Mouse (Mus musculus) retina, postnatal 1 day (tissue): ENCODE results near the gene Frs2.
A peak's percentile ranks its signal among the peaks of the same experiment; 100 is the strongest.

Experiments
- DNase-seq: peaks from one replicate; pipeline ENCODE4 v3.0.0-alpha.2; 2012

Frs2 gene

GRCm38 (mm10) chr10:117148361-117149003 is at the start of gene Frs2:
Gene Frs2, minus strand, starts transcription at chr10:117148534.
- peak; percentile 97 for DNase-seq

GRCm38 (mm10) chr10:117196696-117197095 is 48.4 kb upstream of the Frs2 start:
- DNase-seq, result peak; percentile 66

DNA sequence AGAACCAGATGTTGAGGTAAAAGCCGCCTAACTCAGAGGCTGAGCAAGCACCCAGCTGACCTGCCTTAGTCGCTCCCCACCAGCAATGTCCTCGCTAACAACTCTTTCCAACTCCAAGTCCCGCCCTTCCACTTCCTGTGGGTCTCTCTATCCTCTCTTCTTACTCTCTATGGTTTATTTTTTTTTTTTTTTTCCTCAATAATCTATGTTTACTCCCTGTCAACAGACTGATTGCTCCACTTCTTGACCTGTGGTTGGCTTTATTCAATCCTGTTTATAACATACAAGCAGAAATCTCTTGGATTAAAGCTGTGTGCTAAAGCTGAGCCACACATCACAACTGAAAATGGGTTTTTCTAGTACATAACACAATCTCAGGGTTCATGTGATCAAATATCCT is 47.4 kb upstream of the Frs2 start:
- no peak for DNase-seq

GRCm38 (mm10) chr10:117195005-117195404 is 46.7 kb upstream of the Frs2 start:
- DNase-seq, result no peak

DNA sequence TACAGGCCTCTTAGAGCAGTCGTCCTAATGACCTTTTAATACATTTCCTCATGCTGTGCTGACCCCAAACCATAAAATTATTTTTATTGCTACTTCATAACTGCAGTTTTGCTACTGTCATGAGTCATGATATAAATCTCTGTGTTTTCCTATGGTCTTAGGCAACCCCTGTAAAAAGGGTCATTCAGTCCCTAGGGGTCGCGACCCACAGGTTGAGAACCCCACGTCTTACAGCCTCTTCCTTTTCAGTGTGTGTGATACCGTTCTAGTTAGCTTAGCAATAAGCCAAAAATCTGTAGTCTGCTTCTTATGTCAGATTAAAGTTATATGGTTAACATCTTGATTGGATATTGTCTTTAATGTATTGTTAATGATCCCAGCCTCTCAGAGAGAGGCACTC is 45.0 kb upstream of the Frs2 start:
- DNase-seq, result no peak

GRCm38 (mm10) chr10:117185399-117186089 is 37.2 kb upstream of the Frs2 start:
- no peak for DNase-seq

GRCm38 (mm10) chr10:117181098-117181497 is 32.8 kb upstream of the Frs2 start:
- no peak for DNase-seq

DNA sequence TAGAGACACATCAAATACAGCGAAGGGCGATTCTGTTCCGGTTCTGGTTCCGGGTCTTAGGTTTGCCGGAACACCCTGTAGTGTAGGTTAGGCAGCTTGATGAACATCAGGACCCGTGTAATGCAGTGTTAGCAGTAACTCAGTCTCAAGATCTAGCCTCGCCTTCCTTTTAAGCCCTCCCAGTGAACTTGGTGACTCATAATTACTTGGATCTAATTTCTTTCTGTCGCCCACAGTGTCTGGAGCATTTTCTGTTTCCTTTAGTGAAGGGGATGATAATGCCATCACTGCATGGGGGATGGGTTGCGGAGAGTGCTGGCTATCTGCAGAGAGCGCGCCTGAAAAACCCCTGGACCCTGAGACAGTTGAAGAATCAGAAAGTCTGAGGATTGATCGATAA is 26.3 kb upstream of the Frs2 start:
- no peak for DNase-seq

- DNase-seq, result no peak
These were observed 25.5 kb upstream of the Frs2 start for GRCm38 (mm10) chr10:117173566-117174438.

- DNase-seq, result no peak
These were observed 24.8 kb upstream of the Frs2 start for GRCm38 (mm10) chr10:117173111-117173510.

DNA sequence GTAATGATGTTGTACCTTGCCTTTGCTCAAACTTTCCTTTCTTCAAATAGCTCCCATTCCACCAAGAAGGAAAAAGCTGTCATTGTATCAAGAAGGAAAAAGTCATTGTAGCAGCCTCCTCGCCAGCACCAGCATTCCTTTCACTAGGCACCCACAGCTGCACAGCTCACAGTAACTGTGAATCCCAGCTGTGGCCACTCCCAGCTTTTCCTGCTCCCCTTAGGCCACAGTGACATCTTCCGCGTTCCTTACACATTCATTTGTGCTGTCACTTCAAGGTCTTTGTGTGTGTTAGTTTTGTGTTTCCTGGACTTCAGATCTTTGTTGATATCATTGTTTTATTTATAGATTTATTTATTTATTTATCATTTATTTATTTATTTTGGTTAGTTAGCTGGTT is 23.7 kb upstream of the Frs2 start:
- DNase-seq, result no peak

- DNase-seq, result no peak
These were observed 18.6 kb upstream of the Frs2 start for GRCm38 (mm10) chr10:117166785-117167425.

- peak; percentile 34 for DNase-seq
These were observed 14.3 kb upstream of the Frs2 start for GRCm38 (mm10) chr10:117162662-117163061.

DNA sequence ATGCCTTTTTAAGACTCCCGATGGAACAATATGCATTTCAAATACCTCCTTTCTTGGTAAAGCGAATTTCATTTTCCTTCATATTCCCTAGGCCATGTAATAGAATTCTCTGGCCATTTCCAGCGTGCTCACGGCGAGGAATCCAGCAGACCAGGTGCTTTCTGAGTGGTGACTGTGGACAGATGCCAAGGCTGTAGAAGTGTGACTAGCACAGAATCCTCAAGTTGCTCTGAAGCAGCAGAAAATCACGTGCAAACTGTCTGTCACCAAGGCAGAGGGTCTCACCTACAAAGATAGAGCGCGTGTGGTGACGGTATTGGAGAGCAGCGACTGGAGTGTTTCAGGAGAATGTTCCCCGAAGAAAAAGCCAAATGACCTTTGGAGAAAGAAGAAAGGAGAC is 11.8 kb upstream of the Frs2 start:
- no peak for DNase-seq

- peak; percentile 35 for DNase-seq
These were observed 3.9 kb upstream of the Frs2 start for GRCm38 (mm10) chr10:117152247-117152646.

GRCm38 (mm10) chr10:117151676-117152075 is 3.3 kb upstream of the Frs2 start:
- no peak for DNase-seq

GRCm38 (mm10) chr10:117151241-117151640 is 2.9 kb upstream of the Frs2 start:
- no peak for DNase-seq

- peak; percentile 15 for DNase-seq
These were observed 2.4 kb upstream of the Frs2 start for GRCm38 (mm10) chr10:117150764-117151163.

DNA sequence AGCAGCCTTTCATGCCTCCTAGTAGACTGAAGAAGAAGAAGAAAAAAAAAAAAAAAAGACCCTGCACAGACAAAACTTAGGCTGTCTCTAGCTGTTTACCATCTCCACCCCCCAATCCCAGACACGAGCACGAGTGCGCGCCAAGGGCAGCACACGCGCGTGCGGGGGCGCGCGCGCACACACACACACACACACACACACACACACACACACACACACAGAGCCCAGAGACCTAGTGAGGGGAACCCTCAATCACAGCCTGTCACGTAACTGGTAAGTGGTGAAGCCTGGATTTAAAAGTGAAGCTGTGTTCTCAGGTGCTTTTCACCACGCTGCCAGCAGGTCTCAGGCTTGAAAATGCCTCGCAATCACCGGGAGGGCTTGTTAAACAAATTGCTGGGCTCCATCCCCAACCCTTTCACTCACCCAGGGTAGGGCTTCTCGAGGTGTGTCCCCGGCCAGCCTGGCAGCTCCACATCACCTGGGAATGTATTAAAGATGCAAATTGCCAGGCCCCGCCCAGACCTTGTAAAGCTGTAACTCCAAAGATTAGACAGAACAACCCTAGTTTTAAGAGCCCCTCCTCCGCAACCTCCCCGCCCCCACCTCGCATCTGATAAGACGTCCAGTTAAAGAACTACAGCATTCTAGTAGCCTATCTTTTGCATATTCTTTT is 1.7 kb upstream of the Frs2 start:
- peak; percentile 61 for DNase-seq

GRCm38 (mm10) chr10:117149241-117149640 is 907 bp upstream of the Frs2 start:
- no peak for DNase-seq

GRCm38 (mm10) chr10:117147463-117148360 is 622 bp downstream of the Frs2 start:
- DNase-seq, result no peak

DNA sequence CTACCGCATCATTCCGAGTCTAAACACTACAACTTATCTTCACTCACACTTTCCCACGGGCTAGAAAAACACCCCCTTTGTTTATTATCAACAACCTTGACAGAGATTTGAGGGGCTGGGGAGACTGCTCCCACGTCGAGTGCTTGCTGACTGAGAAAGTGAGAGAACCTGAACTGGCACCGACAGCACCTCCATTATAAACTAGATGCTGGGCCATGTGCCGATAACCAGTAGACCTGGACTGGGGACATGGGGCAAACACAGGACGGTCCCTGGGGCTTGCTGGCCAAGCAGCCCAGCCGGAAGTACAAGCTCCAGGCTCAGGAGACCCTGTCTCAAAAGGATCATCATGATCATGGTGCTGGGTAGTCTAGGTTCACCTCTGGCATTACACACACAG is 1.9 kb downstream of the Frs2 start:
- DNase-seq, result no peak
